Mouse (Mus musculus) 3134 (cell line): ENCODE data around the gene Faf1.
A peak's percentile ranks its signal among the peaks of the same experiment; 100 is the strongest.

Experiments
- DNase-seq: peaks from one replicate; pipeline ENCODE4 v3.0.0-alpha.2; 2011; ENCODE audit warnings: low spot score; ENCODE audit not compliant: insufficient read length; ENCODE audit errors: extremely low read depth

Gene Faf1

GRCm38 (mm10) chr4:109676218-109677215 lies at the start of gene Faf1:
Gene Faf1 (plus strand): TSS chr4:109676588.
- peak; percentile 99 for DNase-seq

- no peak for DNase-seq
Observed at GRCm38 (mm10) chr4:109630215-109630614, 46.2 kb upstream of the Faf1 start.

GRCm38 (mm10) chr4:109631029-109631428 lies 45.4 kb upstream of the Faf1 start:
- no peak for DNase-seq

- no peak for DNase-seq
Observed at GRCm38 (mm10) chr4:109634971-109635370, 41.4 kb upstream of the Faf1 start.

- no peak for DNase-seq
Observed at GRCm38 (mm10) chr4:109639356-109639755, 37.0 kb upstream of the Faf1 start.

- DNase-seq = no peak
Observed at GRCm38 (mm10) chr4:109640141-109640540, 36.2 kb upstream of the Faf1 start.

GRCm38 (mm10) chr4:109641451-109641850 lies 34.9 kb upstream of the Faf1 start:
- DNase-seq = no peak

GRCm38 (mm10) chr4:109647281-109647680 lies 29.1 kb upstream of the Faf1 start:
- no peak for DNase-seq

- DNase-seq = no peak
Observed at GRCm38 (mm10) chr4:109649331-109649730, 27.1 kb upstream of the Faf1 start.

- no peak for DNase-seq
Observed at GRCm38 (mm10) chr4:109653251-109653650, 23.1 kb upstream of the Faf1 start.

- DNase-seq = no peak
Observed at GRCm38 (mm10) chr4:109654701-109655100, 21.7 kb upstream of the Faf1 start.

GRCm38 (mm10) chr4:109655738-109656137 lies 20.6 kb upstream of the Faf1 start:
- no peak for DNase-seq

- no peak for DNase-seq
Observed at GRCm38 (mm10) chr4:109656301-109656700, 20.1 kb upstream of the Faf1 start.

- peak; percentile 81 for DNase-seq
Observed at GRCm38 (mm10) chr4:109657021-109657850, 19.2 kb upstream of the Faf1 start.

- DNase-seq = no peak
Observed at GRCm38 (mm10) chr4:109657851-109658500, 18.4 kb upstream of the Faf1 start.

- no peak for DNase-seq
Observed at GRCm38 (mm10) chr4:109658826-109659225, 17.6 kb upstream of the Faf1 start.

- DNase-seq = no peak
Observed at GRCm38 (mm10) chr4:109659571-109659970, 16.8 kb upstream of the Faf1 start.

GRCm38 (mm10) chr4:109660568-109660967 lies 15.8 kb upstream of the Faf1 start:
- DNase-seq = no peak

GRCm38 (mm10) chr4:109661183-109661582 lies 15.2 kb upstream of the Faf1 start:
- DNase-seq = no peak

- no peak for DNase-seq
Observed at GRCm38 (mm10) chr4:109662271-109662670, 14.1 kb upstream of the Faf1 start.

GRCm38 (mm10) chr4:109664091-109664490 lies 12.3 kb upstream of the Faf1 start:
- no peak for DNase-seq
